Comparison of ENCODE assay signal across 14 mouse cellular contexts in genomic region chr2:92640555-92640954, GRCm38 (mm10). TPM values are rescaled to one million over a fixed set of nuclear protein-coding genes. Genes with fewer than 3 reads are reported as not detected.
DNase-seq lines count a peak whose midpoint lies in the region; ATAC-seq and TF ChIP-seq lines count a peak whose summit lies in the region.
"Had no signal": no experiment of that assay in that cellular context is flagged by ENCODE, and none has a peak within 500 bp of the region (broad histone marks: within the 10 kb centered on the region; RNA-seq: fewer than 3 reads in every experiment).

No protein-coding gene starts in this region.

- no peak overlapping the region for H3K9ac ChIP-seq in CH12.LX (ENCODE audit: insufficient read depth, low read depth)
- no peak overlapping the region for H3K9ac ChIP-seq in liver, embryonic 12.5 days

- peaks cover 5 to 20% of the 10 kb centered on the region in 2 experiments; a peak in 3 of 4 replicates for H3K4me1 ChIP-seq in CH12.LX (ENCODE audit: control insufficient read depth in 1 of 2, insufficient read depth in 2 of 2)
- peaks cover 12% of the 10 kb centered on the region for H3K4me1 ChIP-seq in liver, embryonic 12.5 days
- H3K4me1 ChIP-seq in heart, embryonic 10.5 days, result 0 out of 2 replicates have a peak, but pooled peaks cover 15% of the 10 kb centered on the region

- in situ Hi-C loops in CH12.LX (cut with MboI; ENCODE audit: low pct_ligation_motif_present, low pct_unique_long_range_greater_than_20kb, low sequenced_read_pairs), result no loop called here

- 5% methylated on average over 8 of the region's 8 CpGs for WGBS in liver, embryonic 12.5 days (ENCODE audit: insufficient replicate concordance)
- WGBS in heart, embryonic 10.5 days, result 17% methylated on average over 8 of the region's 8 CpGs

- no peaks in the 10 kb centered on the region for H3K9me3 ChIP-seq in CH12.LX (replicated peaks; ENCODE audit: low read length)
- H3K9me3 ChIP-seq in liver, embryonic 12.5 days (replicated peaks), result no peaks in the 10 kb centered on the region
- H3K9me3 ChIP-seq in heart, embryonic 10.5 days, result no peaks in the 10 kb centered on the region

- no peak overlapping the region for H3K4me2 ChIP-seq in CH12.LX (ENCODE audit: insufficient read depth, low read depth, poor library complexity, severe bottlenecking)
- peak overlapping the region; percentile 28 for H3K4me2 ChIP-seq in liver, embryonic 12.5 days

- no peak for TF ChIP-seq CTCF in CH12.LX (conservative IDR thresholded peaks at IDR 0.05 in 1 of 2, IDR thresholded peaks at IDR 0.05 in 1 of 2; ENCODE audit: low read depth in 2 of 2, low read length in 2 of 2)

- TF ChIP-seq RAD21 in CH12.LX (IDR thresholded peaks at IDR 0.05; ENCODE audit: low read depth, low read length), result no peak

- H3K27me3 ChIP-seq in CH12.LX (replicated peaks), result peaks cover 29% of the 10 kb centered on the region
- 0 out of 2 replicates have a peak, but pooled peaks cover 3% of the 10 kb centered on the region for H3K27me3 ChIP-seq in liver, embryonic 12.5 days (replicated peaks)
- no peaks in the 10 kb centered on the region for H3K27me3 ChIP-seq in heart, embryonic 10.5 days (ENCODE audit: insufficient read depth, poor library complexity, severe bottlenecking)

- no peaks in the 10 kb centered on the region for H3K79me2 ChIP-seq in CH12.LX (replicated peaks; ENCODE audit: control insufficient read depth, extremely low read depth, insufficient read depth, poor library complexity, severe bottlenecking)

- no peak overlapping the region for H3K27ac ChIP-seq in CH12.LX (ENCODE audit: insufficient read depth, low read depth)
- H3K27ac ChIP-seq in liver, embryonic 12.5 days, result no peak overlapping the region
- H3K27ac ChIP-seq in heart, embryonic 10.5 days, result no peak overlapping the region
- H3K27ac ChIP-seq: macrophage had no signal

- dilution Hi-C loops in CH12.LX (cut with MboI; ENCODE audit: extremely low pct_ligation_motif_present, extremely low pct_unique_long_range_greater_than_20kb, low sequenced_read_pairs), result no loop called here

- peak; percentile 73 for ATAC-seq in liver, embryonic 12.5 days
- ATAC-seq: forebrain, embryonic 16.5 days had no signal

- no peak for TF ChIP-seq POLR2A in CH12.LX (IDR thresholded peaks at IDR 0.05; ENCODE audit: low read depth, low read length)

- TF ChIP-seq EP300 in CH12.LX (IDR thresholded peaks at IDR 0.05; ENCODE audit: low read length), result no peak

- H3K4me3 ChIP-seq in CH12.LX (replicated peaks in 1 of 3; ENCODE audit: low read depth in 2 of 3, low read length in 2 of 3, poor library complexity in 1 of 3), result no peak overlapping the region
- no peak overlapping the region for H3K4me3 ChIP-seq in liver, embryonic 12.5 days
- H3K4me3 ChIP-seq in heart, embryonic 10.5 days, result no peak overlapping the region
- H3K4me3 ChIP-seq: myocyte had no signal

- DNase-seq in adrenal gland, postnatal 36 days, result peak; percentile 9 to 31
- DNase-seq in adrenal gland, postnatal 25 days, result no peak
- DNase-seq in CH12.LX (ENCODE audit: extremely low read depth), result no peak
- peak; percentile 37 for DNase-seq in embryo, embryonic 10.5 days (ENCODE audit: low spot score)
- DNase-seq in cerebellum, adult 9-10 months, result no peak
- no peak for DNase-seq in right cerebral cortex, postnatal 14 days
- no peak for DNase-seq in heart, embryonic 10.5 days (ENCODE audit: low spot score)
- DNase-seq: cerebellum, postnatal 14 days; kidney, adult 2 months; layer of hippocampus, postnatal 36 days had no signal

- no peaks in the 10 kb centered on the region for H3K36me3 ChIP-seq in CH12.LX (replicated peaks in 1 of 2; ENCODE audit: control insufficient read depth in 1 of 2, insufficient read depth in 1 of 2, low read length in 1 of 2)
- no peaks in the 10 kb centered on the region for H3K36me3 ChIP-seq in liver, embryonic 12.5 days
- no peaks in the 10 kb centered on the region for H3K36me3 ChIP-seq in heart, embryonic 10.5 days

TF ChIP-seq in CH12.LX, 34 proteins besides CTCF, POLR2A, EP300 and RAD21:
- no peak for TF ChIP-seq SIN3A (IDR thresholded peaks at IDR 0.05; ENCODE audit: low read length)
- TF ChIP-seq NRF1 (IDR thresholded peaks at IDR 0.05; ENCODE audit: low read depth, low read length), result peak; percentile 41; the same call in 1 of the 2 replicates

RNA-seq across cellular contexts. Expression of gene Chst1, which starts 41.0 kb away (rescaled TPM):
- 10 to 100 TPM; 10.2 to 15.1 TPM for total RNA-seq in adrenal gland, postnatal 36 days (2021)
- total RNA-seq in adrenal gland, postnatal 25 days (2021), result 12.8 and 13.5 TPM in 2 replicates
- total RNA-seq in CH12.LX (2012; rRNA removed) (not detected in 2 replicates), CH12.LX (2014; rRNA removed) (not detected in 2 replicates)
- polyA plus RNA-seq in CH12.LX (2012; ENCODE audit: insufficient read length, low read depth), result not detected in 2 replicates
- 0.56 and 0.59 TPM in 2 replicates for polyA plus RNA-seq in liver, embryonic 12.5 days (2016; fragmentation: Nextera tagmentation; extraction: Ambion mirVana)
- 0.84 and 2.0 TPM in 2 replicates for polyA plus RNA-seq in heart, embryonic 10.5 days (2016; fragmentation: Nextera tagmentation; extraction: Ambion mirVana)
- polyA plus RNA-seq: macrophage had no signal

Comparison
In these comparisons a context has a peak if more than half of its experiments do, and no peak if none do; other contexts are left out.
1. DNase-seq: peak in adrenal gland, postnatal 36 days (2 of 2) and embryo, embryonic 10.5 days (single experiment); none in adrenal gland, postnatal 25 days (single experiment), CH12.LX (single experiment), cerebellum, adult 9-10 months (single experiment), right cerebral cortex, postnatal 14 days (single experiment) and heart, embryonic 10.5 days (single experiment).
2. RNA of gene Chst1, which starts 41.0 kb away (total RNA-seq): 10.2 to 15.1 TPM in adrenal gland, postnatal 36 days and 12.8 to 13.5 TPM in adrenal gland, postnatal 25 days; not detected in CH12.LX; every median in the first group is over 10 times any median in the second.